Mouse (Mus musculus): Measurements from ENCODE around the gene Vmn1r159.
"Not testable (repeated sequence)": the region's sequence is repeated elsewhere in the genome, so short reads cannot be mapped to it uniquely, and the experiment has no call there.

The Vmn1r159 gene

DNA sequence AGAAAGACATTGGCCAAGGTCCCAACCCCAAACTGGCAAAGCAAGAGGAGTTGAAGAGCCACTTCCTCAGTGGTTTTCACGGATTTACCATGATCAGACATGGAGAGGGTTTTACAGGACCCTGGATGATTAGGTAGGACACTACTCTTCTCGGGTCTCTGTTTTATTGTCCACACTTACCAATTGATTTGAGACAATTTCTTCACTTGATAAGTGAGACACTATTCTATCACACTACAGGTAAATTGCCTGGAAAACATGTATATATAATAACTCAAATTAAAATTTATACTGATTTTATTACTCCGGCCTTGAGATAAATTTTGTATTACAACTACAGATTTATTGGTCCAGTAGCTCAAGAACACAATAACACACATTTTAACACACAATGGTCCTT, at the start of gene Vmn1r159:
Gene Vmn1r159 (minus strand): TSS at position 101 of the 400 bp plus-strand sequence.
- DNase-seq: not testable (repeated sequence)

DNA sequence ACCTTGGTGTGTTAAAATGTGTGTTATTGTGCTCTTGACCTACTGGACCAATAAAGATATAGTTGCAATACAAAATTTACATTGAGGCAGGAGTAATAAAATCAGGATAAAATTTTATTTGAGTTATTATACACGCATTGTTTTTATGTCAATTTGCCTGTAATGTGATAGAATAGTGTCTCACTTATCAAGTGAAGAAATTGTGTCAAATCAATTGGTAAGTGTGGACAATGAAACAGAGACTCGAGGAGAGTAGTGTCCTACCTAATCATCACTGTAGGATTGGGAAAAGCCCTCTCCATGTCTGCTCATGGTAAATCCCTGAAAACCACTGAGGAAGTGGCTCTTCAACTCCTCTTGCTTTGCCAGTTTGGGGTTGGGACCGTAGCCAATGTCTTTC, 27.5 kb upstream of the Vmn1r159 start, which contains the start of gene Vmn1r160:
Gene Vmn1r160 (plus strand): TSS at position 301 of the 400 bp plus-strand sequence.
- DNase-seq: not testable (repeated sequence)
